In genomic region chr15:95714408-95714807, GRCm38 (mm10) we compare ENCODE assay signal across 17 mouse cellular contexts. TPM values are rescaled to one million over a fixed set of nuclear protein-coding genes. Genes with fewer than 3 reads are reported as not detected.
"Had no signal": no experiment of that assay in that cellular context is flagged by ENCODE, and none has a peak within 500 bp of the region (broad histone marks: within the 10 kb centered on the region; RNA-seq: fewer than 3 reads in every experiment).

No protein-coding gene starts in this region.

- H3K4me2 ChIP-seq: limb, embryonic 12.5 days; liver, embryonic 13.5 days; neural tube, embryonic 12.5 days; stomach, embryonic 15.5 days had no signal

- H3K9ac ChIP-seq: limb, embryonic 12.5 days; liver, embryonic 13.5 days; liver, postnatal 0 days; neural tube, embryonic 12.5 days; stomach, embryonic 15.5 days had no signal

- ATAC-seq: liver, postnatal 0 days had no signal

- H3K4me1 ChIP-seq: limb, embryonic 12.5 days; liver, embryonic 13.5 days; midbrain, embryonic 10.5 days; neural tube, embryonic 12.5 days; stomach, embryonic 15.5 days had no signal

- H3K27me3 ChIP-seq: limb, embryonic 12.5 days; liver, embryonic 13.5 days; neural tube, embryonic 12.5 days; stomach, embryonic 15.5 days had no signal

- DNase-seq: kidney, adult 8-10 months; kidney, postnatal 25 days; liver; liver, embryonic 13.5 days; liver, postnatal 0 days; midbrain, embryonic 14.5 days; retina, postnatal 1 day; right cerebral cortex, postnatal 4 days; spleen, adult 18-20 months had no signal

- H3K4me3 ChIP-seq: limb, embryonic 12.5 days; liver, embryonic 13.5 days; midbrain, embryonic 10.5 days; myocyte; neural tube, embryonic 12.5 days; stomach, embryonic 15.5 days had no signal

- H3K9me3 ChIP-seq: liver, embryonic 13.5 days; neural tube, embryonic 12.5 days; stomach, embryonic 15.5 days had no signal

- H3K36me3 ChIP-seq: limb, embryonic 12.5 days; liver, embryonic 13.5 days; midbrain, embryonic 10.5 days; neural tube, embryonic 12.5 days; stomach, embryonic 15.5 days had no signal

- H3K27ac ChIP-seq: limb, embryonic 12.5 days; liver, embryonic 13.5 days; midbrain, embryonic 10.5 days; neural tube, embryonic 12.5 days; stomach, embryonic 15.5 days had no signal

RNA-seq across cellular contexts. Expression of gene Dbx2, which starts 58.6 kb away (rescaled TPM):
- total RNA-seq: megakaryocyte, adult 5-6 weeks had no signal
- polyA plus RNA-seq: kidney, embryonic 16.5 days; liver, embryonic 13.5 days; liver, postnatal 0 days; lung, embryonic 16.5 days; myocyte had no signal
